Mouse (Mus musculus) kidney, embryonic 14.5 days (tissue): ENCODE measurements at regions not wholly inside any gene's neighbourhood (a gene's known extent, or its start where the extent isn't known, plus 50 kb on each side); places are given as distances from the start of the nearest gene placed in this dataset.
A peak's percentile ranks its signal among the peaks of the same experiment; 100 is the strongest.

Experiments
- ATAC-seq: fragments of 200-750 bp; cut with Nextera tagmentation; 2 replicates; pipeline ENCODE4 v1.8.0; 2017; ENCODE audit warnings: moderate number of reproducible peaks, mild to moderate bottlenecking, moderate TSS enrichment, moderate library complexity; ENCODE audit not compliant: low FRiP score, low TSS enrichment
- H3K27ac ChIP-seq: fragments of 300-500 bp; sonication (generic); 2 replicates; pipeline ENCODE4 v1.5.1; 2014; ENCODE audit warnings: low read depth, mild to moderate bottlenecking, low read length, moderate library complexity, mixed read lengths
- H3K27me3 ChIP-seq: fragments of 300-500 bp; sonication (generic); 2 replicates; pipeline ENCODE4 v1.6.1; 2014; ENCODE audit warnings: mild to moderate bottlenecking, low read length; ENCODE audit not compliant: control insufficient read depth, insufficient read depth
- H3K36me3 ChIP-seq: fragments of 300-500 bp; sonication (generic); 2 replicates; pipeline ENCODE4 v1.6.1; 2014; ENCODE audit warnings: low read length, mixed read lengths; ENCODE audit not compliant: control insufficient read depth, insufficient read depth
- H3K4me1 ChIP-seq: fragments of 300-500 bp; sonication (generic); 2 replicates; pipeline ENCODE4 v1.6.1; 2014; ENCODE audit warnings: low read length, mixed read lengths; ENCODE audit not compliant: control insufficient read depth, insufficient read depth
- H3K4me2 ChIP-seq: fragments of 300-500 bp; sonication (generic); replicated peaks from 2 replicates; pipeline ENCODE4 v1.6.1; 2014; ENCODE audit warnings: low read depth, mild to moderate bottlenecking, low read length
- H3K4me3 ChIP-seq: fragments of 300-500 bp; sonication (generic); 2 replicates; pipeline ENCODE4 v1.5.1; 2014; ENCODE audit warnings: mild to moderate bottlenecking, low read length
- H3K9ac ChIP-seq: fragments of 300-500 bp; sonication (generic); 2 replicates; pipeline ENCODE4 v1.6.1; 2014; ENCODE audit warnings: low read depth, mild to moderate bottlenecking, low read length, moderate library complexity
- H3K9me3 ChIP-seq: fragments of 300-500 bp; sonication (generic); 2 replicates; pipeline ENCODE4 v1.6.1; 2016; ENCODE audit warnings: low read length; ENCODE audit not compliant: control insufficient read depth
- WGBS: fragments of 180-500 bp; shearing (Covaris S2); extraction: QIAGEN DNeasy Blood & Tissue Kit; methylation state at CpG from one replicate; pipeline ENCODE4 v1.1.7; 2014; 5-methylcytosine and 5-hydroxymethylcytosine counted together

DNA sequence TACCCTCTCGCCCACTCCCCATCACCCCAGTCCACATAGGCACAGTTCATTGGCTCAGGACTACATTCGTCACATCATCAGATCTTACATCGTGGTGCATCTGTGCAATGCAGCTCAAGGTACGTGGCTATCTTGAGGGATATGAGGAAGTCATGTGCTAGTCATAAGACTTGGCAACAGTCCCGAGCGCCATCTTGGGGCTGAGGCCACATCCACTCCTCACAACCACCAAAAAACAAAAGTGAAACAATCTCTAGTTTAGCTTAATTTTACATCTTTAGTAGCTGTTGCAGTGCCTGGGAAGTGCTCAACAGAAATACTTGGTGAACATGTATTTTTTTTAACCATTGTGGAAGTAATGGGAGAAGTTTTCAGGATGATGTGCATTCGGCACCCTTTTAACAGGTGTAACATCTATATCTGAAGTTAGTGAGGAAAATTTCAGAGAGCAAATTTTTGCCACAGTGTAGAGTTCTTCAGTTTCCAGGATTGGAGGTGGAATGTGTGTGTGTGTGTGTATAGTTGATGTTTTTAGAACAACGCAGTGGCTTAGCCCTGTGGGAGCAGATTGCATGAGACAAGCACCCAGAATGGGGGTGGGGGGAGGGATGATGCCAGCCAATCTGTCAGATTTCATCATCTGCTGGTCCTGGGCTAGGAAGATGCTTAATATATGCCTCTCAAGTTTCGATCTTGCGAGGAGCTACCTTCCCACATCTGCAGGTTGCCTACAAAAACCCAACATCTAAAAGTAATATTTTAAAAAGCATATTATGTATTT, 716.4 kb upstream of the 4930444P10Rik start:
- no peak overlapping the region for H3K9ac ChIP-seq
- WGBS = 93% methylated on average over 10 of the region's 10 CpGs
- no peak overlapping the region for H3K4me3 ChIP-seq
- H3K27me3 ChIP-seq = no peaks in the 10 kb centered on the region
- H3K4me2 ChIP-seq = no peak overlapping the region
- no peaks in the 10 kb centered on the region for H3K9me3 ChIP-seq
- no peaks in the 10 kb centered on the region for H3K36me3 ChIP-seq
- ATAC-seq = no peak
- H3K27ac ChIP-seq = no peak overlapping the region
- H3K4me1 ChIP-seq = no peaks in the 10 kb centered on the region

GRCm38 (mm10) chr1:16798292-16798691, 705.2 kb upstream of the 4930444P10Rik start:
- H3K4me2 ChIP-seq = no peak overlapping the region
- WGBS = 82% methylated on average over 6 of the region's 6 CpGs
- H3K9ac ChIP-seq = no peak overlapping the region
- no peaks in the 10 kb centered on the region for H3K9me3 ChIP-seq
- peak; percentile 80 for ATAC-seq
- no peaks in the 10 kb centered on the region for H3K36me3 ChIP-seq
- H3K4me3 ChIP-seq = no peak overlapping the region
- H3K27ac ChIP-seq = no peak overlapping the region
- no peaks in the 10 kb centered on the region for H3K27me3 ChIP-seq
- no peaks in the 10 kb centered on the region for H3K4me1 ChIP-seq

- Histone ChIP-seq H3K27me3 (no peaks in the 10 kb centered on the region), H3K4me3 (no peak overlapping the region), H3K9me3 (no peaks in the 10 kb centered on the region), H3K4me2 (no peak overlapping the region), H3K4me1 (no peaks in the 10 kb centered on the region), H3K9ac (no peak overlapping the region), H3K27ac (no peak overlapping the region), H3K36me3 (no peaks in the 10 kb centered on the region)
- 53% methylated on average over 1 of the region's 1 CpGs for WGBS
- ATAC-seq = no peak
Observed at GRCm38 (mm10) chr1:16796449-16796848, 703.3 kb upstream of the 4930444P10Rik start.

DNA sequence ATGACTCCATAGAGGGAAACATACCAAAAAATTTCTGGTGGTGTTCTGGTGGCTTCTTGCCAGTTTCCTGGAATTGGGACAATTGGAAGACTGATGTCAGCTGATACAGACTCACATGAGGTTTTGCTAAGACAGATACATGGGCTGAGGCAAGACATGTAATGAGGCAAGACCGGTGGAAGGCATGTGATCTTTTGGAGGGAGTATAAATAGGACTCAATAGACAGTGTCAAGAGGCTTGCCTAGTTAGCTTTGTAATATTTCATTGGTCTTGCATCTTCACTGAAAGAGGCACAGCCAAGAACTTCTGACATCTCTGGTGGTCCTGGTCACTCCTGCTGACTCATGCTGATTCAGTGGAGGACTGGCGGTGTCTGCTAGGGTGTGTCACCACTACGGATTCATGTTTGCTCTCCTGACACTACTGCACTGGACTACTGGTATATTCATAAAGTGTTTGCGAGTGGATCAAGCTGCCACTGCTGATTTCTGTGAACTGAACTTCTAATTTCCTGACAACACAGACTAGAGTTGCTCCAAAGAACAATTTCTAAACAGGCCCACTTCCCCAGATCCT, 697.7 kb upstream of the 4930444P10Rik start:
- no peaks in the 10 kb centered on the region for H3K27me3 ChIP-seq
- H3K36me3 ChIP-seq = no peaks in the 10 kb centered on the region
- H3K27ac ChIP-seq = no peak overlapping the region
- ATAC-seq = no peak
- no peak overlapping the region for H3K9ac ChIP-seq
- H3K4me1 ChIP-seq = no peaks in the 10 kb centered on the region
- 88% methylated on average over 4 of the region's 4 CpGs for whole genome bisulfite sequencing
- no peak overlapping the region for H3K4me3 ChIP-seq
- H3K9me3 ChIP-seq = no peaks in the 10 kb centered on the region
- H3K4me2 ChIP-seq = no peak overlapping the region

DNA sequence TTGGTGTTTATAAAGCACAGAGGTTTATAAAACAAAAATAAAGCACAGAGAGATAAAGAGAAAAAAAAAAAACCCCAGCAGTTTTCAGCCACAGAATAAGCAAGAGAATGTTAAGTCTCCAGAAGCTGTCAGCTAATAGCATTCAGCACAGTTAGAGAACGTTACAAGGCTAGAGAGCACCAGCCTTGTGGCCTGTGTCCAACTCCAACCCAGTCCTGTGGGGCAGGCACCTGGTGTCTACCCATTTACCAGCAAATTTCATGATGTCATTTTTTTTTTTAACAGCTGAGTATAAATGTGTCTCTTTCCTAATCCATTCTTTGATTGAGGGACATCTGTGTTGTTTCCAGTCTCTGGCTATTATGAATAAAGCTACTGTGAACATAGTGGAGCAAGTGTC, 686.7 kb upstream of the 4930444P10Rik start:
- Histone ChIP-seq H3K9ac (no peak overlapping the region), H3K4me1 (no peaks in the 10 kb centered on the region), H3K27me3 (no peaks in the 10 kb centered on the region), H3K4me2 (no peak overlapping the region), H3K27ac (no peak overlapping the region), H3K36me3 (no peaks in the 10 kb centered on the region), H3K4me3 (no peak overlapping the region), H3K9me3 (0 out of 2 replicates have a peak, but pooled peaks cover 4% of the 10 kb centered on the region)
- no peak for ATAC-seq
- WGBS = 85% methylated on average over 1 of the region's 1 CpGs

DNA sequence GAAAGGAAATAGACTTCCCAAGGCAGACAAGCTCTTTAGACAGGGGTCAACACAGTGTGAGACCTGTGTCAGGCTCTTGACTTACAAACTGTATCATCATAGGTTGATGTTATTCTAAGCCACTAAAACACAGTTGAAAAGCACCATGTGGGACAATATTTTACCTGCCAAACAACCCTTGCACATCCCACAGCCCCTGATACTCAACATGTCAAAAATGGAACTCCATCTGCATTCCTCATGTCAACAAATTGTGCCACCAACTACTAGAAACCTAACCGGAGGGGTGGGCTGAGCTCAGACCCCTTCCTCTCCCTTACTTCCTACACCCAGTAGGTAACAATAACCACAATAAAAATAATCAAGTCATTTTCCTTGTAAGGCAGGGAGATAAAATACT, 667.8 kb upstream of the 4930444P10Rik start:
- Histone ChIP-seq H3K4me3 (no peak overlapping the region), H3K27ac (no peak overlapping the region), H3K27me3 (no peaks in the 10 kb centered on the region), H3K9me3 (no peaks in the 10 kb centered on the region), H3K4me1 (no peaks in the 10 kb centered on the region), H3K9ac (no peak overlapping the region), H3K4me2 (no peak overlapping the region), H3K36me3 (no peaks in the 10 kb centered on the region)
- WGBS = 90% methylated on average over 1 of the region's 1 CpGs
- no peak for ATAC-seq
